Mouse (Mus musculus) heart, postnatal 14 days (tissue): ENCODE measurements around the gene Prkce. TPM values are rescaled to one million over a fixed set of nuclear protein-coding genes. Genes with fewer than 3 reads are reported as not detected.
A peak's percentile ranks its signal among the peaks of the same experiment; 100 is the strongest.

Experiments
- DNase-seq, 2 experiments: peaks; one replicate each; pipeline ENCODE4 v3.0.0; 2021 to 2022
- intact Hi-C: fragments of 180-260 bp; cut with DNase I; formaldehyde crosslinking; loops from one replicate; pipeline ENCODE4 v1.15.1; 2025
- long read RNA-seq, 2 experiments: library from polyadenylated mRNA; stranded (forward); transcript quantifications; one replicate each; pipeline ENCODE4 v2.0.0; 2021
- total RNA-seq, 2 experiments: library from RNA; stranded (reverse); gene quantifications; 2 replicates each; pipeline ENCODE4 v1.2.3; 2021

Prkce gene
- total RNA-seq, result 10 to 100 TPM; 28.7 to 29.1 TPM
- long read RNA-seq, experiment 1, full-length matches to known transcripts, result 13 of 15 reads
- long read RNA-seq, experiment 1, partial matches to known transcripts, result 2 of 15 reads
- long read RNA-seq, experiment 1, other reads (novel, unspliced or antisense), result 0 of 15 reads
- long read RNA-seq, experiment 2, full-length matches to known transcripts, result 9 of 11 reads
- long read RNA-seq, experiment 2, partial matches to known transcripts, result 2 of 11 reads
- long read RNA-seq, experiment 2, other reads (novel, unspliced or antisense), result 0 of 11 reads

GRCm38 (mm10) chr17:86167320-86168230 is at the start of gene Prkce:
Gene Prkce (plus strand): TSS chr17:86167785.
- peak; percentile 86 to 88 for DNase-seq
- intact Hi-C loops, result loop anchor here (1.0 to 5.0 kb wide), 3 partner anchors 40 to 183 kb away; no protein-coding TSS in a partner anchor

- intact Hi-C loops, result no loop called here
These were observed 44.4 kb upstream of the Prkce start for GRCm38 (mm10) chr17:86123146-86123545.

GRCm38 (mm10) chr17:86125908-86126307 is 41.7 kb upstream of the Prkce start:
- no peak for DNase-seq
- intact Hi-C loops, result no loop called here

More at GRCm38 (mm10) chr17:86123146-86123545, 44.4 kb upstream of the Prkce start:
- no peak for DNase-seq

GRCm38 (mm10) chr17:86128198-86128597 is 39.4 kb upstream of the Prkce start:
- intact Hi-C loops, result no loop called here

GRCm38 (mm10) chr17:86132534-86132933 is 35.1 kb upstream of the Prkce start:
- DNase-seq, result peak in 1 of 2 experiments; percentile 34
- intact Hi-C loops, result no loop called here

More at GRCm38 (mm10) chr17:86128198-86128597, 39.4 kb upstream of the Prkce start:
- DNase-seq, result no peak

- intact Hi-C loops, result no loop called here
- no peak for DNase-seq
These were observed 33.1 kb upstream of the Prkce start for GRCm38 (mm10) chr17:86134461-86134860.

GRCm38 (mm10) chr17:86135835-86136234 is 31.8 kb upstream of the Prkce start:
- intact Hi-C loops, result no loop called here
- no peak for DNase-seq

- DNase-seq, result peak in 1 of 2 experiments; percentile 11
- intact Hi-C loops, result loop anchor here (5.0 to 10.0 kb wide), 2 partner anchors 880 to 1123 kb away; partner anchors contain the start of genes Cript, Mcfd2 and Pigf
These were observed 23.0 kb upstream of the Prkce start for GRCm38 (mm10) chr17:86144537-86145078.

GRCm38 (mm10) chr17:86145079-86145951 is 22.3 kb upstream of the Prkce start, which contains the start of gene Srbd1:
Gene Srbd1 (minus strand): TSS chr17:86145175.
- intact Hi-C loops, result loop anchor here (5.0 to 10.0 kb wide), 2 partner anchors 879 to 1122 kb away; partner anchors contain the start of genes Cript, Mcfd2 and Pigf
- DNase-seq, result peak; percentile 93 to 94

GRCm38 (mm10) chr17:86149726-86150125 is 17.9 kb upstream of the Prkce start:
- no peak for DNase-seq
- intact Hi-C loops, result loop anchor here (5.0 to 10.0 kb wide), 2 partner anchors 875 to 1118 kb away; partner anchors contain the start of genes Cript, Mcfd2 and Pigf

GRCm38 (mm10) chr17:86150867-86151348 is 16.7 kb upstream of the Prkce start:
- intact Hi-C loops, result no loop called here
- peak; percentile 31 to 64 for DNase-seq

GRCm38 (mm10) chr17:86156999-86157398 is 10.6 kb upstream of the Prkce start:
- no peak for DNase-seq
- intact Hi-C loops, result no loop called here

GRCm38 (mm10) chr17:86162672-86163071 is 4.9 kb upstream of the Prkce start:
- DNase-seq, result no peak
- intact Hi-C loops, result loop anchor here (1.0 to 2.0 kb wide), 3 partner anchors 130 to 744 kb away; no protein-coding TSS in a partner anchor

GRCm38 (mm10) chr17:86164416-86164815 is 3.2 kb upstream of the Prkce start:
- intact Hi-C loops, result no loop called here
- DNase-seq, result no peak

- no peak for DNase-seq
- intact Hi-C loops, result loop anchor here (5.0 kb wide), 1 partner anchor 41 kb away; no protein-coding TSS in a partner anchor
These were observed 1.5 kb upstream of the Prkce start for GRCm38 (mm10) chr17:86166051-86166566.

- peak; percentile 92 to 93 for DNase-seq
- intact Hi-C loops, result loop anchor here (1.0 to 5.0 kb wide), 2 partner anchors 41 to 184 kb away; no protein-coding TSS in a partner anchor
These were observed 842 bp upstream of the Prkce start for GRCm38 (mm10) chr17:86166567-86167319.

- peak; percentile 47 to 55 for DNase-seq
- intact Hi-C loops, result loop anchor here (2.0 to 5.0 kb wide), 2 partner anchors 39 to 68 kb away; no protein-coding TSS in a partner anchor
These were observed 821 bp downstream of the Prkce start for GRCm38 (mm10) chr17:86168231-86168981.
